Mouse (Mus musculus): Measurements from ENCODE around the gene Sema4g. TPM values are rescaled to one million over a fixed set of nuclear protein-coding genes. Genes with fewer than 3 reads are reported as not detected.

The Sema4g gene
- total and polyA plus RNA-seq, 3 experiments: 0.15 to 0.47 TPM; not detected in 1

GRCm38 (mm10) chr19:45017216-45017771 lies 28.4 kb downstream of the Sema4g start:
- Histone ChIP-seq H3K79me2 (ENCODE audit: control insufficient read depth, insufficient read depth, low read length, poor library complexity) (no peaks in the 10 kb centered on the region; the same call in 1 of the 2 replicates), H3K4me1 (ENCODE audit: control insufficient read depth in 1 of 2, insufficient read depth in 2 of 2, low read length in 2 of 2) (peaks cover 6 to 12% of the 10 kb centered on the region in 2 experiments), H3K4me3 (ENCODE audit: control insufficient read depth in 1 of 2, insufficient read depth in 1 of 2, low read depth in 2 of 2, low read length in 2 of 2) (peak overlapping the region; percentile 54 to 93), H3K9me3 (replicated peaks; ENCODE audit: insufficient read depth, low read length) (no peaks in the 10 kb centered on the region), H3K27ac (ENCODE audit: control insufficient read depth, low read depth, low read length) (peak overlapping the region; percentile 58), H3K27me3 (ENCODE audit: control insufficient read depth in 1 of 2, insufficient read depth in 2 of 2, low read length in 2 of 2) (no peaks in the 10 kb centered on the region), H3K36me3 (ENCODE audit: control insufficient read depth in 1 of 2, insufficient read depth in 2 of 2, low read length in 2 of 2) (peaks cover 0 to 7% of the 10 kb centered on the region in 2 experiments; a peak in 2 of 4 replicates), H3K9ac (ENCODE audit: control insufficient read depth, low read depth, low read length, poor library complexity, severe bottlenecking) (peak overlapping the region; percentile 57)
- peak; percentile 78 for DNase-seq (ENCODE audit: low read depth, low spot score)
- TF ChIP-seq POLR2AphosphoS2 (IDR thresholded peaks at IDR 0.05; ENCODE audit: low read length): no peak
- 0 out of 2 replicates have a peak, but pooled peaks have one; percentile 9 for TF ChIP-seq SIN3A (IDR thresholded peaks at IDR 0.05; ENCODE audit: low read length)
- TF ChIP-seq TAL1 (IDR thresholded peaks at IDR 0.05; ENCODE audit: low read length): no peak
- TF ChIP-seq MYB (IDR thresholded peaks at IDR 0.05; ENCODE audit: low read depth, low read length): no peak
- TF ChIP-seq EP300 (IDR thresholded peaks at IDR 0.05; ENCODE audit: low read depth in 1 of 2, low read length in 2 of 2): no peak
- no peak for TF ChIP-seq MAX (IDR thresholded peaks at IDR 0.05; ENCODE audit: low read length)
- TF ChIP-seq MXI1 (IDR thresholded peaks at IDR 0.05; ENCODE audit: low read depth, low read length): no peak; the same call in 1 of the 2 replicates
- no peak for TF ChIP-seq USF1 (IDR thresholded peaks at IDR 0.05; ENCODE audit: low read depth, low read length)
- TF ChIP-seq MEF2A (IDR thresholded peaks at IDR 0.05; ENCODE audit: extremely low read depth, insufficient replicate concordance, low read depth, low read length, poor library complexity, severe bottlenecking): no peak
- TF ChIP-seq NRF1 (IDR thresholded peaks at IDR 0.05; ENCODE audit: insufficient read depth, low read depth, low read length, poor library complexity, severe bottlenecking): no peak
- TF ChIP-seq POLR2A (IDR thresholded peaks at IDR 0.05; ENCODE audit: control insufficient read depth in 1 of 2, insufficient read depth in 1 of 2, low read depth in 1 of 2, low read length in 2 of 2, poor library complexity in 1 of 2): no peak
- TF ChIP-seq POLR2AphosphoS5 (IDR thresholded peaks at IDR 0.05; ENCODE audit: borderline replicate concordance, low read depth, low read length): no peak
- no peak; the same call in 1 of the 2 replicates for TF ChIP-seq RAD21 (IDR thresholded peaks at IDR 0.05; ENCODE audit: low read depth, low read length)
- no peak for TF ChIP-seq MAFK (IDR thresholded peaks at IDR 0.05; ENCODE audit: borderline replicate concordance, low read depth, low read length)
- TF ChIP-seq GATA1 (IDR thresholded peaks at IDR 0.05; ENCODE audit: low read depth, low read length): no peak
- TF ChIP-seq RCOR1 (IDR thresholded peaks at IDR 0.05; ENCODE audit: low read depth, low read length): no peak
- no peak for TF ChIP-seq ZKSCAN1 (IDR thresholded peaks at IDR 0.05; ENCODE audit: low read depth, low read length)
- no peak for TF ChIP-seq TCF12 (IDR thresholded peaks at IDR 0.05; ENCODE audit: low read depth, low read length)
- TF ChIP-seq ETS1 (IDR thresholded peaks at IDR 0.05; ENCODE audit: low read depth, low read length): peak; percentile 20; the same call in 1 of the 2 replicates
- no peak for TF ChIP-seq USF2 (IDR thresholded peaks at IDR 0.05; ENCODE audit: borderline replicate concordance in 1 of 2, insufficient read depth in 1 of 2, low read depth in 1 of 2, low read length in 2 of 2)
- TF ChIP-seq CHD1 (IDR thresholded peaks at IDR 0.05; ENCODE audit: low read depth, low read length): no peak
- TF ChIP-seq MYC (IDR thresholded peaks at IDR 0.05; ENCODE audit: low read depth, low read length): no peak
- TF ChIP-seq JUND (IDR thresholded peaks at IDR 0.05; ENCODE audit: low read depth, low read length): no peak
- TF ChIP-seq UBTF (IDR thresholded peaks at IDR 0.05; ENCODE audit: borderline replicate concordance, insufficient read depth, low read depth, low read length): no peak
- no peak for TF ChIP-seq BHLHE40 (IDR thresholded peaks at IDR 0.05; ENCODE audit: borderline replicate concordance, low read depth, low read length)
- TF ChIP-seq CTCF (IDR thresholded peaks at IDR 0.05 in 2 of 3, conservative IDR thresholded peaks at IDR 0.05 in 1 of 3; ENCODE audit: control insufficient read depth in 1 of 3, insufficient read depth in 1 of 3, low read depth in 2 of 3, low read length in 3 of 3, poor library complexity in 1 of 3, severe bottlenecking in 1 of 3): peak in 2 of 3 experiments; percentile 52 to 81; a peak in 5 of 6 replicates
- TF ChIP-seq ZC3H11A (IDR thresholded peaks at IDR 0.05; ENCODE audit: low read depth, low read length): peak; percentile 11; the same call in 1 of the 2 replicates
- no peak for TF ChIP-seq ZMIZ1 (IDR thresholded peaks at IDR 0.05; ENCODE audit: low read depth, low read length)
- TF ChIP-seq KAT2A (conservative IDR thresholded peaks at IDR 0.05; ENCODE audit: low read depth, low read length): no peak; the same call in 1 of the 2 replicates
- TF ChIP-seq ZNF384 (IDR thresholded peaks at IDR 0.05; ENCODE audit: low read depth, low read length): no peak
- no peak for TF ChIP-seq TBP (IDR thresholded peaks at IDR 0.05; ENCODE audit: low read depth, low read length)
- no peak for TF ChIP-seq CHD2 (IDR thresholded peaks at IDR 0.05; ENCODE audit: low read length)
- no peak for TF ChIP-seq ELF1 (IDR thresholded peaks at IDR 0.05; ENCODE audit: low read depth, low read length)
- no peak for TF ChIP-seq NELFE (IDR thresholded peaks at IDR 0.05; ENCODE audit: low read depth, low read length)
- TF ChIP-seq GABPA (IDR thresholded peaks at IDR 0.05; ENCODE audit: low read depth, low read length): no peak
- TF ChIP-seq HCFC1 (IDR thresholded peaks at IDR 0.05; ENCODE audit: low read depth, low read length): 0 out of 2 replicates have a peak, but pooled peaks have one; percentile 16
- peak; percentile 38 for TF ChIP-seq SMC3 (IDR thresholded peaks at IDR 0.05; ENCODE audit: low read depth, low read length)
